Comparison of ENCODE assay signal across 15 mouse cellular contexts in the genomic region with DNA sequence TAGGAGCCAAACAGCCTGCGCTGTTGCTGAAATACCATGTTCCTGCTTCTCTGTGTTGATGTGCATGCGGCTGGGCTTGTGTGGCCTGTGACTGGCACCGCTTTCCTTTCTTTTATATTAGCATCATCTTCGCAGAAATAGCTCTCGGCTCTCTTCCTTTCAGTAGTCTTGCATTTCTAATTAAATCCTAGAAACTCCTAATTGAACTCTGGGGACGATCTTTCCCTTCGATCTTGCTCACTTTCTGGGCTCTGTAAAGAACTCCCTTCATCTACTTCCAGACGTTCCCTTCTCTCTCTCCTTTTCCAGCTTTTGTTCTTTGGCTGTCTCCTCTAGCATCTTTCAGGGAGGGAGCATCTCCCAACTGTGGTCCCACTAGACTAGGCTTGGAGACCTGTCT.
"Had no signal": no experiment of that assay in that cellular context is flagged by ENCODE, and none has a peak within 500 bp of the region (broad histone marks: within the 10 kb centered on the region; RNA-seq: fewer than 3 reads in every experiment).

No protein-coding gene starts in this region.

- DNase-seq: kidney, adult 2 months; kidney, postnatal 25 days; layer of hippocampus, adult 9-11 months; liver, embryonic 13.5 days; lung, adult 2 months; retina, postnatal 1 day; thymus, adult 2 months; thymus, postnatal 14 days; thymus, postnatal 4 days had no signal

- H3K9me3 ChIP-seq: liver, embryonic 13.5 days; neural tube, embryonic 13.5 days had no signal

- H3K9ac ChIP-seq: liver, embryonic 13.5 days; neural tube, embryonic 13.5 days had no signal

- ATAC-seq: intestine, postnatal 0 days had no signal

- H3K4me2 ChIP-seq: liver, embryonic 13.5 days; neural tube, embryonic 13.5 days had no signal

- H3K27me3 ChIP-seq: liver, embryonic 13.5 days; neural tube, embryonic 13.5 days had no signal

- H3K36me3 ChIP-seq: liver, embryonic 13.5 days had no signal

- H3K4me3 ChIP-seq: layer of hippocampus, adult 2 months; liver, embryonic 13.5 days; myocyte; neural tube, embryonic 13.5 days had no signal

- H3K27ac ChIP-seq: kidney, postnatal 0 days; layer of hippocampus, adult 2 months; liver, embryonic 13.5 days; macrophage; neural tube, embryonic 13.5 days had no signal

- H3K4me1 ChIP-seq: liver, embryonic 13.5 days had no signal
